Mouse (Mus musculus) heart, adult 8-10 months (tissue): ENCODE results near the gene Myo3b. TPM values are rescaled to one million over a fixed set of nuclear protein-coding genes. Genes with fewer than 3 reads are reported as not detected.

Source experiments
- DNase-seq: peaks from one replicate; pipeline ENCODE4 v3.0.0; 2022; ENCODE audit warnings: low spot score
- total RNA-seq, 4 experiments: library from RNA; stranded (reverse); gene quantifications; 2 replicates each; pipeline ENCODE4 v1.2.4; 2022

Gene Myo3b
- total RNA-seq, 4 experiments from 2014 or later: 0.05 to 0.16 (median 0.12) TPM

DNA sequence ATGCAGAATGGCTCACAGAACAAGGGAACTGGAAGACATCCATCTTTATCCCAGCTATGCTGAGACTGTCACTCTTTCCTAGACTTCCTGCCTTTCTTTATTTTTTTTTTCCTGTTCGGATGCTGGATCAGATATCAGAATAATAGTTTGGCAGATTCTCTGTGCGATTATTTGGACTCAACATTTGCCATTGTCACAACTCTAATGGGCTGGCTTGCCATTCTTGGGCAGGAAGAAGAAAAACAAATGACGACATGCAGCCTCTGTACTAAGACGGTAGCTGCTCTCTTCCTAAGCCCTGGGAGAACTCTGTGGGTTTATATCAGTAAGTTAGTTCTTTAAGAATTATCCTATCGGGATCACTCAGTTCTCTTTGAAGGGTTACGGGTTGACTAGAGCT lies 89.7 kb downstream of the Myo3b start:
- peak; percentile 1 for DNase-seq

GRCm38 (mm10) chr2:70129566-70129965 lies 90.6 kb downstream of the Myo3b start:
- DNase-seq: no peak

GRCm38 (mm10) chr2:70133281-70133680 lies 94.4 kb downstream of the Myo3b start:
- no peak for DNase-seq

DNA sequence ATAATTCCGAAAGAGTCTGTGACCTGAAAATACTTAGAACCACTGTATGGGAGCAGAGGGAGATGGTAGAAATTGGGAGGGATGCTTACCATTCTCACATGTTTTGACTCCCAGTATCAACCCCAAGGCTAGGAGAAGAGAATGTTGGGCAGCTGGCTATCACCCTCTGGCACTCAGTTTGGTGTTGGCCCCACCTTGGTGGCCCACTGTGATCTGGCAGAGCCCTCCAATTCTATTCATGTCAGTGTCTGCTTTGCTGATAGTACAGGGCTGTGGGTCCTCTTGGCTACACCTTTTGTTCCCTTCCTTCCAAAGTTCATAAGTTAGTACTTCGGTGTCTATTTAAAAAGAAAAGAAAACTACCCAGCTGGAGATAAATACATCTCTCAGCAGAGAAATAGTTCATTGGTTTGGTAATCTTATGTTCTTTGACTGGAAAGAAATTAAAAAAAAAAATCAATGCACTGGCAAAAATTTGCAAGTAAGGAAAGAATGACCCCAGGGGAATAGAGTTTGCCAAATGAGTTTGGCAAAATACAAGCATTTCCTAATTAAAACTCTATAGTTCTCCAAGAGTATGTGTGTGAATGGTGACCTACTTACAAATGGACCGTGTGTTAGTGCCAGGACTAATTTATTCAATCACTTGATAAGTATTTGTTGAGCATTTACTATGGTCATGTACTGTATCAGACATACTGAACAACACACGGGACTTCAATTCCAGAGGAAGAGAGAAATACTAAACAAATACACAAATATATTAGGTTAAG lies 98.5 kb downstream of the Myo3b start:
- no peak for DNase-seq

DNA sequence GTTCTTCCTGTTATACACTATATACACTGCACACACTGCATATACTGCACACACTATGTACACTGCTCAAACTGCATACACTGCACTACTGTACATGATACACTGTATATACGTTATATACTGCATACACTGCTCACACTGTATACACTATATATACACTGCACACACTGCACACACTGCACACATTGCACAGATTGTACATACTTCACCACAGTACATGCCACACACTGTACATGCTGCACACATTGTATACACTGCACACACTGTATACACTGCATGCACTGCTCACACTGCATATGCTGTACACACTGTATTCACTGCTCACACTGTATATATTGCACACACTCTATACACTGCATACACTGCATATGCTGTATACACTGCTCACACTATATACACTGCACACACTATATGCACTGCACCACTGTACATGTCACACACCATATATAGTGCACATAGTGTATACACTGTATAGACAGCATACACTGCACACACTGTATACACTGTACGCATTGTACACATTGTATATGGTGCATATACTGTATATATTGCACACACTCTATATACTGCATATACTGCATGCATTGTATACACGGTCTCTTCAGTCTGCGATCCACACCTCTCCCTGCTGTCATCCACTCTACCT lies 104.7 kb downstream of the Myo3b start:
- DNase-seq: no peak

DNA sequence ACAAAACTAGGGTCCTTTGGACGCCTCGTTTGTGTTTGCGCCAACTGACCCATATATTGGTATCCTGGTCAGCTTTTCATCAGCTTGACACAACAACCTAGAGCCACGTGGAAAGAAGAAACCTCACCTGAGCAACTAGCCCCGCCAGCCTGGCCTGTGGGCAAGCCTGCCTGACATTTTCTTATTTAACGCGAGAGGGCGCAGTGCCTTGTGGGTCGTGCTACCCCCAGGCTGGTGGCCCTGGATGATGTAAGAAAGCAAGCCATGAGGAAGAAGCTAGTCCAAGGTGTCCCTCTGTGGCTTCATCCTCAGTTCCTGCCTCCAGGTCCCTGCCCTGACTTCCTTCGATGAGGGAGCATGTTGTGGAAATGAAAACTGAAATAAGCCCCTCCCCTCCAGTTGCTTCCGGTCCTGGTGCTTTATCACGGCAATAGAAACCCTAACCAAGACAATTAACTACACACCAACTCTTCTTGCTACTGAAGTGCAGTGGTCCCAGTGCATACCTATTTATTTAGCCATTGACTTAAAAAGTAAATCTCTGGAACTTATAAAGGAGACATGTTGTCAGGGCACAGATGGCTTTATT lies 108.2 kb downstream of the Myo3b start:
- no peak for DNase-seq

DNA sequence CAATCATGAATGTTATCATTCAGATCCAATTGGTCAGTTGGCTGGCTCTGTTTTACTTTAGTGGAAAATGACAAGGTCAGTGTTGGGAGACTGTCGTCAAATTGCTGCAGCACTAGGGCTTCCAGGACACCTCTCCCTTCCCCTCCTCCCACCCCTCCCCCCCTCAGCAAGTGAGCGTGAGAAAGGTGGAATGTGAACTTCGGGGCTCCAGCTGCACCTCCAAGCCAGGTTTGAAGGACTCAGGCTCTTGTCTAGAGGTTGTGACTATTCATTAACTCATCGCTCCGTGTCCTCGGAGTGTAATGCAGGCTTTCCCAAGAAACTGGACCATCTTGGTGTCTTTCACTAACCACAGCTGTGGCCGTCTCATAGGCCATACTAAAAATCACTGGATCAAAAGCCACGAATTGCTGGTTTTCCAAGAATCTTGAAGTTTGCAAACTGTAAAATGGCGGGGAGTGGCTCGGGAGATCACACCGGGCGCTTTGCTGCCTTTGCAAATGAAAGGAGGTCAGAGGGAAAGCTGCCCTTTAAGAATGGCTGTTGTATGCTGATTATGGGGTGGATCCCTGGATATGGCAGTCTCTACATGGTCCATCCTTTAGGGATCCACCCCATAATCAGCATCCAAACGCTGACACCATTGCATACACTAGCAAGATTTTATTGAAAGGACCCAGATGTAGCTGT lies 110.0 kb downstream of the Myo3b start:
- DNase-seq: no peak

- DNase-seq: no peak
Measured at GRCm38 (mm10) chr2:70150399-70151035, 111.6 kb downstream of the Myo3b start.

GRCm38 (mm10) chr2:70151930-70152329 lies 113.0 kb downstream of the Myo3b start:
- DNase-seq: no peak

DNA sequence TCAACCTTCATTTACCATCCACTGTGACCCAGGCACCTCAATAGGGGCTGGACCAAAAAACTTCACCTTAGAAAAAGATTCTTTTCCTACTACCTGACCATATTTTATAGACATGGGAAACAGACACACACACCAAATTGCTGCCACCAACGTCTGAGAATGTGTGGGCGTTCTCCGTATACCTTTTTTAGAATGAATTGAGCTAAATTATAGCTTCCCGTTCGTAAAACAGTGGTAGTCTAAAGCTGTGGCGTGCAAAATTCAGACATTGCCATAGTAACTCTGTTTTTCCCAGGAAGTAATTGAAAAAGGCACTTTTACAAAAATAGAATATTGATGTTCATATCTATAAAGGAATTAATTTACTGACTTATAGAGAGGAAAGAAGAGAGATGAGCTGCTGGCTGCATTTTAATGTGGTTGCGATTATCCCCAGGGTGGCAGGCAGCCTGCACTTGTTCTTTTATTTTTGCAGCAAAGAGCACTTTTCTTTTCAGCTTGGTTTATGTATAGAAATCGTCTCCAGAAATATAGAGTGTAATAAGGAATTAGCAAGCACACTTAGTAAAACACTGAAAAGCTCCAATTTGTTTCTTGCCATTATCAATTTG lies 116.4 kb downstream of the Myo3b start:
- no peak for DNase-seq

DNA sequence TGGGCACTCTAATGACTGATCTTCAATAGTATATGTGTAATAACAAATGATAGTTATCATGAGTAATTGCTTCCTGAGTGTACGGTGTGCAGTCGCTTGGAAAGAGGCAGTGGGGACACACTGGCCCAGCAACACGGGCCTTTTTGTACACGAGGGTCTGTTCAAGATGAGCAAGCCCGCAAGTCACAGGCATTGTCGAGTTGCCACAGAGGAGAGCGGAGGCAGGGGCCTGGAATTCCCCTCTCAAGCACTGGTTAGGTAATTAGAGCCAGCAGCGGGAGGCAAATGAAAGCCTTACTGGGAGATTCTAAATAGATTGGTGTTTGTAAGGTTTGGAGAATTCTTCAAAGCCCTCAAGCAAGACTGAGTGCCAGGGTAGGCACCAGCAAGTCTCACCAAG lies 120.6 kb downstream of the Myo3b start:
- DNase-seq: no peak

DNA sequence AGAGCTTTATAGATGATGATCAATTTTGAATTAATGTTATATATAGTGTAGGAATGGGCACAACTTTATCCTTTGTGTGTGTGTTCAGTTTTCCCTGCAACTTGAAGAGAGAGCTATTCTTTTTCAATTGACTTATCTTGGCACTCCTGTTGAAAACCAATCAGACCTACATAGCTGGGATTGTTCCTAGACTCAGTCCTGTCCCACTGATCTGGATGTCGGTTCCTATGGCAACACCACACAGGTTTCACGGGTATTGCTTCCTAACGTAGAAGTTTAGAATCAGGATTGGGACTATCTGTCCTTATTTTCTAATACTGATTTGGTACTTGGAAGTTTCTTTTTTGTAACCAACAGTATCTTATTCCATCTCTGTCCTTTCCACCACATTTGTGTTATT lies 127.3 kb downstream of the Myo3b start:
- DNase-seq: no peak

DNA sequence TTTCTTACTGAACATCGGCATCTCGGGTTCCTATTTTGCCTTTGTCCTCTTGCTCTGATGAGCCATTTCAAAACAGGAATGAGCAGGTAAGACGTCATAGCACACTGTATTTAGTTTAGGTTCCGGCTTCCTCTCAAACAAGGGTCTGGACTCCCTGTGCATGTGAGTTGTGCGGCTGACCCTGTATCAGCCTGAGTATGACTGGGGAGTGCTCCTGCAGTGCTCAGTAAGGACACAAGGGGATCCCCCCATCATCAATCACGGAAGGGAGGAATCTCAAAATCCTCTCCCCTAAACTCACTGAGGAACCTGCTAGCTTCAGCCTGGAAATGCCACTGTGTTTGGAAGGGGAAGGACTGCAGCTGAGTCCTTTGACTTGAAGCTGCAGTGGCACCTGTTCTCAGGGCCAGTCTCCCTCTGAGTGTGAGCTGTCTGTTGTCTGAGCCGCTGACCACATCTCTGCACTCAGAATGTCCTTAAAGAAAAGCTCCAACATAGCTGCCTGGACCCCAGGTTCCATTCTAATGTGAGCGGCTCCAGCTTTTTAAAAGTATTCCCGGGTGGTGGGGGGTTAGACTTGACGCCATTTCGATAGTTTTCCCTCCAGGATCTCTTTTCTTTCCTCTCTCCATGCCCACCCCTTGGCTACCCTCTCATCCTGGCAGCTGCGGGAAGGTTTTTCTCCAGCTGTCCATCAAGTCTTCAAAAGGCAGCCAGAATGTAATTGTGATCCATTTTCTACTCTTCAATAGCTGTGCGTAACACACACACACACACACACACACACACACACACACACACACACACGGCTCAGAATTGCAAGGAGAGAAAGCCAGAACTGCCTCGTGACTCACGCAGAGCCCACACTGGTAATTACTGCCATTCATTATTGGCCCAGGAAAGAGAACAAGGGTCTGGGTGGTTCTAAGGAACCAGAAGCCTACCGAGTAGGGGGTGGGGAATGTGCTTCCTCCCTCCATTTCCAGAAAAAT lies 129.3 kb downstream of the Myo3b start:
- no peak for DNase-seq

DNA sequence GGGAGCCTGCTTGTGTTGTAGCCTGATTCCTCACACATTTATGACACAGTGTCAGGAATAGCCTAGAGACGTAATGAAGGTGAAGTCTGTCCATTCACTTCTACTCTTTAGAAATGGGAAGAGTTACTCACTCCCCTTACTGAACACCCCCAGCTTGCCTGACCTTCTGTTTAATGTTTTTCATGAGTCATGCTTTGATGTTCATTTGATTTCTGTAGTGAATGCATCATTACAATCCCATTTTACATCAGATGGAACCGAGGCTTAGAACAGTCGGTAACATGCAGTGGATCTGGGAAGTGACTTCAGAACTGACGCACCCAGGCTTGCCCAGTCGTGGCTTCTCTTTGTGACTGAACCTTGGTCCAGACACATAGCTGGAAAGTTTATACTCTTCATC lies 131.5 kb downstream of the Myo3b start:
- no peak for DNase-seq

DNA sequence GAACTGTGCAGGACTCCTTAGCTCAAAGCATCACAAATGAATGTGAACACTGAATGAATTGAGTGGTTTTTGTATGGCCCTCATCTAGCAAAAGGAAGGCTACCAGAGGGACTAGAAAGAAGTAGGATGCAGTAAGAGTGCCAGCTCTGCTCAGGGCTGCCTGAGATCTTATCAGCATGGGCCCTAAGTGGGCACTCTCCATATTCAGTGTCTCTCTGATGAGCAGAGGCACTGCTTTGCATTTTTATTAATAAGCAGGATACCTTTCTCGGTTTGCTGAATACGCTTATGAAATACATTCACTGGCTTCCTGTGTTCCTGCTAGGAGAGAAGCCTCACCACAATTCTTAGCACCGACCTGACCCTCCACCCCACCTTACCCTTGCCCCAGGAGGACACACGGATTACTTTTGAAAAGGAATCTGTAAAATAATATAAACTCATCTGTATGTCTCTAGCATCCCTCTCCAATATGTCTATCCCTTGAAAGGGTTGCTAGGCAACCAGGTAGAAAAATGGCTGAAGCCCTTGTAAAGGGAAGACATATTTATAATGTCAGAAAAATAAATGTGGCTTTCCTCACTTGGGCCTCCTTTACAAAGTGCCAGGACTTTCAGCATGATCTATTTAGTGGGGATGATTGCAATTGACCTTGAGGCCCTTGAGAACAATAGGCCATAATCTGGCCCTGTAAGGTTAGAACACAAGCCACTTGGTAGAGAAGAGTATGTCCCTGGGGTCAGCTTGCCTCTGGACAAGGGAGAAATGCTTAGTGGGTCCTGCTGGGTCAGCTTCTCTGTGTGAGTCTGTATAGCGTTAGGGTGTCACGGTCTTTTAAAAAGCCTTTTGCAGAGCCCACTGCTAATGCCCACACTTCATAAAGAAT lies 138.1 kb downstream of the Myo3b start:
- no peak for DNase-seq

DNA sequence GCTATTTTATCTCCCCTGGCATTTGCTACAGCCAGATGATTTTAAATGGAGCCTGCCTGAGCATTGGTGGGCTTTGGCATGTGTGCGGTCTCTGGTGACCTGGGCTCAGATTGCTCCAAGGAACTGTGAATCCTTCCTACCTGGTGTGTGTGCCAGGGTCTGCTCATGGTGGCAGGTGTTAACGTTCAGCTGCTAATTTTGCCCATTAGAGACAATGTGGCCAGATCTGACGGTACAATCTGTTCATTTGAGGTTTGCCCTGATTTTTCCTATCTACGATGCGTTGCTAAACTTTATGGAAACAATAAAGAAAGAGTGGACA lies 138.7 kb downstream of the Myo3b start:
- DNase-seq: no peak

DNA sequence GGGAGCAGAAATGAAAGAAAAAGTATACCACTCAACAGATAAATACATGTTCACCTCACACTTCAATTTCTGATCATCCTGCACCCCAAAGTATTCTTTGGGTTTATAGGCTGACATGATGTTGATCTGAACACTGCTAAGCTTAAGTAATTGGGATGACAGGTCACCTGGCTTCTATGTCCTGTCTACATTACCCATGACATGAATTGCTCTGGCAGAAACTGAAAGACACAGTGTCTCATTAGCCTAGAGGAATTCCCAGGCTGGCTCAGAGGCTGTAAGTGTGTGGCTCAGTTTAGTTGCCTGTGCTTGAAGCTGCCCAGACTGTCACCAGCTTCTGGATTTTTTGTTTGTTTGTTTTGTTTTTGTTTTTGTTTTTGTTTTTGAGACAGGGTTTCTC lies 139.3 kb downstream of the Myo3b start:
- DNase-seq: no peak

DNA sequence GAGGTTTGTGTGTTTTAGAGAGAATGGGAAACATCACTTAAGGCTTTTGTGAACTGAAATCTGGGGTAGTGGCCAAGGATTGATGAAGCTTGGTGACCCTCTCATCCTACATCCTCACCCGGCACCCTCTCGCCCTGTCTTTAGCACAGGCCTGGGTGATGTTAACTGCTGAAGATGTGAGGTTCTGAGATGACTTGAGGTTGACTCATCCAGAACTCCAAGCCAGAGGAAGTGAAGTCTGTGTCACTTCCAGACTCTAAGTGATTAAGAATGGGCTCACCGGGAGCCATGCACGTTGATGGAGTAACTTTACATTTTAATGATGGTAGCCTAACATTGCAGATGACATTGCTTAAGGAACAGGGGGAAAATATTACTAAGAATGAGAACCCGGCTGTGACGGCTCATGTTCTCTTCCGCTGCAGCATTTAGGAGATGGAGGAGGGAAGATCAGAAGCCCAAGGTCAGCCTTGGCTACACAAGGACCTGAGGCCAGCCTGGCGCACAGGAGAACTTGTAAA lies 143.3 kb downstream of the Myo3b start:
- DNase-seq: no peak

- DNase-seq: no peak
Measured at GRCm38 (mm10) chr2:70187040-70187439, 148.1 kb downstream of the Myo3b start.
